Mouse (Mus musculus) hindbrain, postnatal 0 days (tissue): ENCODE results near the gene Plaur. TPM values are rescaled to one million over a fixed set of nuclear protein-coding genes. Genes with fewer than 3 reads are reported as not detected.

Experiments
- ATAC-seq: fragments of 200-750 bp; cut with Nextera tagmentation; 2 replicates; pipeline ENCODE4 v1.8.0; 2017; ENCODE audit warnings: mild to moderate bottlenecking, moderate TSS enrichment, moderate library complexity
- DNase-seq: peaks from one replicate; pipeline ENCODE4 v3.0.0-alpha.2; 2015; ENCODE audit warnings: low spot score
- H3K27ac ChIP-seq: fragments of 300-500 bp; sonication (generic); 2 replicates; pipeline ENCODE4 v1.5.1; 2014; ENCODE audit warnings: mild to moderate bottlenecking
- H3K27me3 ChIP-seq: fragments of 300-500 bp; sonication (generic); 2 replicates; pipeline ENCODE4 v1.6.1; 2014; ENCODE audit warnings: low read length, mixed read lengths; ENCODE audit not compliant: insufficient read depth
- H3K36me3 ChIP-seq: fragments of 300-500 bp; sonication (generic); 2 replicates; pipeline ENCODE4 v1.6.1; 2014; ENCODE audit warnings: low read length, mixed read lengths; ENCODE audit not compliant: insufficient read depth
- H3K4me1 ChIP-seq: fragments of 300-500 bp; sonication (generic); 2 replicates; pipeline ENCODE4 v1.6.1; 2014; ENCODE audit warnings: antibody characterized with exemption, low read length, mixed read lengths; ENCODE audit not compliant: insufficient read depth
- H3K4me2 ChIP-seq: fragments of 300-500 bp; sonication (generic); 2 replicates; pipeline ENCODE4 v1.6.1; 2014; ENCODE audit warnings: low read depth, mild to moderate bottlenecking, low read length, moderate library complexity, mixed read lengths
- H3K4me3 ChIP-seq: fragments of 300-500 bp; sonication (generic); 2 replicates; pipeline ENCODE4 v1.5.1; 2014; ENCODE audit warnings: low read length
- H3K9ac ChIP-seq: fragments of 300-500 bp; sonication (generic); replicated peaks from 2 replicates; pipeline ENCODE4 v1.6.1; 2014; ENCODE audit warnings: mild to moderate bottlenecking, low read length, moderate library complexity, mixed read lengths
- H3K9me3 ChIP-seq: fragments of 300-500 bp; sonication (generic); 2 replicates; pipeline ENCODE4 v1.6.1; 2016; ENCODE audit warnings: low read length, mixed read lengths
- CTCF ChIP-seq: IDR thresholded peaks from 2 replicates; pipeline ENCODE4 v1.5.1; 2016; ENCODE audit warnings: antibody characterized with exemption, control low read depth, low read depth
- WGBS: fragments of 180-500 bp; shearing (Covaris S2); extraction: QIAGEN DNeasy Blood & Tissue Kit; methylation state at CpG from one replicate; pipeline ENCODE4 v1.1.7; 2014; 5-methylcytosine and 5-hydroxymethylcytosine counted together
- polyA plus RNA-seq: library from polyadenylated mRNA; unstranded; fragments of >200 nt; fragmentation: Nextera tagmentation; extraction: Ambion mirVana; gene quantifications from 2 replicates; pipeline ENCODE4 v1.2.1, GENCODE M21; 2015
- total RNA-seq: library from RNA; depleted of rRNA; stranded (reverse); fragments of >200 nt; gene quantifications from 2 replicates; pipeline ENCODE4 v1.2.3, GENCODE M21; 2014

Plaur gene
- total and polyA plus RNA-seq, 2 experiments from 2014 or later, result 1.3 to 4.8 TPM

DNA sequence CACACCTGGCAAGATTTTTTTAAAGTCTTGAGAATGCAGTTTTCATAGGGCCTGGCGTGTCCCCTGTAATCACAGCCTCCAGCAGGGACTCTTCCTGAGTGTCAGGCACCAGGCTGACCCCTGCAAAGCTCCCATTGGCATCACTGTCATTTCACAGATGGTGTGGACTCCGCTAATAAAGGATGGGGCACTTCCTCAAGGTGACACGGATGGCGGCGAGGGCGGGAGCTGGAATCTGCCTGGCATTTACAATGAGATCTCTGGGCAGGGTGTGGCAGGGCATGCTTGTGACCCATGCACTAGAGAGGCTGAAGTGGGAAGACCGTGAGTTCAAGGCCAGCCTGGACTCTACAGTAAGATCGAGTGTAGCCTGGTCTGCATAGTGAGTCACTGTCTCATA, 26.0 kb downstream of the Plaur start:
- WGBS, result 63% methylated on average over 8 of the region's 8 CpGs
- H3K4me1 ChIP-seq, result peaks cover 20% of the 10 kb centered on the region; the same call in 1 of the 2 replicates
- peak overlapping the region; percentile 86 for H3K27ac ChIP-seq
- no peak for TF ChIP-seq CTCF
- H3K36me3 ChIP-seq, result no peaks in the 10 kb centered on the region
- H3K9ac ChIP-seq, result no peak overlapping the region
- H3K27me3 ChIP-seq, result no peaks in the 10 kb centered on the region
- H3K4me2 ChIP-seq, result no peak overlapping the region
- no peak for ATAC-seq
- no peaks in the 10 kb centered on the region for H3K9me3 ChIP-seq
- no peak for DNase-seq
- no peak overlapping the region for H3K4me3 ChIP-seq

- WGBS, result 27% methylated on average over 43 of the region's 43 CpGs
- Histone ChIP-seq H3K27me3 (no peaks in the 10 kb centered on the region), H3K9me3 (no peaks in the 10 kb centered on the region), H3K4me2 (0 out of 2 replicates have a peak overlapping the region, but pooled peaks have one; percentile 16), H3K4me3 (no peak overlapping the region), H3K4me1 (peaks cover 3% of the 10 kb centered on the region; the same call in 1 of the 2 replicates), H3K27ac (no peak overlapping the region), H3K36me3 (0 out of 2 replicates have a peak, but pooled peaks cover 6% of the 10 kb centered on the region), H3K9ac (no peak overlapping the region)
- TF ChIP-seq CTCF, result no peak
- ATAC-seq, result no peak
- no peak for DNase-seq
Measured at GRCm38 (mm10) chr7:24499856-24500577, 37.7 kb downstream of the Plaur start.

DNA sequence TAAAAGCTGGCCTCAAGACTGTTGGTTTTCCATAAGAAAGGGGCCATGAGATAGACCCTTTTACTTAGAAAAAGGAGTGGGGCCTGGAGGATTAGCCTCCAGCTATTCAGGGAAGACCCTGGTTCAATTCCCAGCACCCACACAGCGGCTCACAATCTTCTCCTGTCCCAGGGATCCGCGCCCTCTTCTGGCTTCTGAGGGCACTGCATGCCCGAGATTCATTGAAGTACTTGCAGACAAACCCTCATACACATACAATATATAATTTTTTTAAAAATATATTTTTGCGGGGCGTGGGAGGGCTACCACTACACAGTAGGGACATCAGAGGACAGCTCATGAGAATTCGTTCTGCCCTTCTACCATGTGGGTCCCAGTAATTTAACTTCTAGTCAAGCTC, 38.6 kb downstream of the Plaur start:
- Histone ChIP-seq H3K4me1 (peaks cover 8% of the 10 kb centered on the region), H3K9ac (no peak overlapping the region), H3K36me3 (0 out of 2 replicates have a peak, but pooled peaks cover 6% of the 10 kb centered on the region), H3K4me3 (no peak overlapping the region), H3K27me3 (no peaks in the 10 kb centered on the region), H3K9me3 (no peaks in the 10 kb centered on the region), H3K27ac (no peak overlapping the region), H3K4me2 (no peak overlapping the region)
- DNase-seq, result peak; percentile 70
- 42% methylated on average over 7 of the region's 7 CpGs for WGBS
- peak; percentile 63 for TF ChIP-seq CTCF
- no peak for ATAC-seq

- Histone ChIP-seq H3K27ac (no peak overlapping the region), H3K4me1 (peaks cover 10% of the 10 kb centered on the region), H3K9me3 (no peaks in the 10 kb centered on the region), H3K36me3 (0 out of 2 replicates have a peak, but pooled peaks cover 6% of the 10 kb centered on the region), H3K4me2 (no peak overlapping the region), H3K27me3 (no peaks in the 10 kb centered on the region), H3K4me3 (no peak overlapping the region), H3K9ac (no peak overlapping the region)
- ATAC-seq (no peak), DNase-seq (no peak)
- peak; percentile 48 for TF ChIP-seq CTCF
- WGBS, result 61% methylated on average over 21 of the region's 21 CpGs
Measured at GRCm38 (mm10) chr7:24501492-24501891, 39.2 kb downstream of the Plaur start.

DNA sequence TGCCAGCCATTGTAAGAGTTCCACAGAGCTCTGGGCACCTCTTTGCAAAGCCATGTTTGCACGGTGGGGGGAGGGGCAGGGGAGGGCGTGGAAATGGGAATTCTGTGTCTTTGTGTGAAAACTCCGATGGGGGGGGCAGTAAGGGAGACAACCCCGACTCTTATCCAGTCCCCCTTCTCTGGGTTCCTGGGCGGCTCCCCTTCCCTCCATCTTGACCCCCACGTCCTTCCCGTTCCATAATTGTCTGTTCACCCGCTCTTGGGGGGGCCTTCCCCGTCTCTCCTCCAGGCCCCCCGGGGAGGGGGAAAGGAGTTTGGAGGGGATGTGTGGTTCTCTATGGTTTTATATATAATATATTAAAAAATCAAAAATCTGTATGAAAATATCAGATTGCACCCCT, 41.7 kb downstream of the Plaur start:
- TF ChIP-seq CTCF, result no peak
- DNase-seq, result no peak
- no peaks in the 10 kb centered on the region for H3K27me3 ChIP-seq
- no peak overlapping the region for H3K4me3 ChIP-seq
- 17% methylated on average over 10 of the region's 10 CpGs for WGBS
- no peak for ATAC-seq
- no peak overlapping the region for H3K4me2 ChIP-seq
- 0 out of 2 replicates have a peak overlapping the region, but pooled peaks have one; percentile 7 for H3K27ac ChIP-seq
- no peak overlapping the region; the same call in 1 of the 2 replicates for H3K9ac ChIP-seq
- H3K9me3 ChIP-seq, result no peaks in the 10 kb centered on the region
- H3K4me1 ChIP-seq, result peaks cover 14% of the 10 kb centered on the region
- H3K36me3 ChIP-seq, result 0 out of 2 replicates have a peak, but pooled peaks cover 6% of the 10 kb centered on the region

- Histone ChIP-seq H3K9ac (peak overlapping the region; percentile 35; the same call in 1 of the 2 replicates), H3K9me3 (no peaks in the 10 kb centered on the region), H3K4me1 (peaks cover 14% of the 10 kb centered on the region), H3K4me2 (no peak overlapping the region), H3K4me3 (no peak overlapping the region), H3K27me3 (no peaks in the 10 kb centered on the region), H3K36me3 (0 out of 2 replicates have a peak, but pooled peaks cover 6% of the 10 kb centered on the region), H3K27ac (peak overlapping the region; percentile 100; the same call in 1 of the 2 replicates)
- TF ChIP-seq CTCF, result no peak
- DNase-seq (no peak), ATAC-seq (no peak)
- 33% methylated on average over 4 of the region's 4 CpGs for WGBS
Measured at GRCm38 (mm10) chr7:24504868-24505267, 42.6 kb downstream of the Plaur start.

- H3K9ac ChIP-seq, result peak overlapping the region; percentile 35; the same call in 1 of the 2 replicates
Measured at GRCm38 (mm10) chr7:24505447-24506064, 43.3 kb downstream of the Plaur start.

More at GRCm38 (mm10) chr7:24505447-24506064, 43.3 kb downstream of the Plaur start:
- 10% methylated on average over 15 of the region's 15 CpGs for WGBS
- H3K4me3 ChIP-seq, result no peak overlapping the region; the same call in 1 of the 2 replicates
- H3K36me3 ChIP-seq, result 0 out of 2 replicates have a peak, but pooled peaks cover 6% of the 10 kb centered on the region
- peaks cover 14% of the 10 kb centered on the region for H3K4me1 ChIP-seq
- ATAC-seq (no peak), DNase-seq (peak; percentile 11)
- no peaks in the 10 kb centered on the region for H3K27me3 ChIP-seq
- TF ChIP-seq CTCF, result no peak
- peak overlapping the region; percentile 80 for H3K4me2 ChIP-seq
- H3K9me3 ChIP-seq, result no peaks in the 10 kb centered on the region
- peak overlapping the region; percentile 100 for H3K27ac ChIP-seq
